Comparison of ENCODE assay signal across 25 mouse cellular contexts in genomic region chr3:21854340-21854739, GRCm38 (mm10).
"Had no signal": no experiment of that assay in that cellular context is flagged by ENCODE, and none has a peak within 500 bp of the region (broad histone marks: within the 10 kb centered on the region; RNA-seq: fewer than 3 reads in every experiment).

No protein-coding gene starts in this region.

- H3K36me3 ChIP-seq: heart, embryonic 10.5 days; heart, embryonic 12.5 days; hindbrain, embryonic 13.5 days; hindbrain, embryonic 15.5 days; kidney, embryonic 15.5 days; limb, embryonic 13.5 days; limb, embryonic 15.5 days; liver, embryonic 12.5 days had no signal

- H3K9ac ChIP-seq: heart, embryonic 12.5 days; hindbrain, embryonic 13.5 days; hindbrain, embryonic 15.5 days; kidney, embryonic 15.5 days; limb, embryonic 13.5 days; limb, embryonic 15.5 days; liver, embryonic 12.5 days had no signal

- DNase-seq: gastrocnemius, adult 2 months; gastrocnemius, postnatal 14 days; gastrocnemius, postnatal 36 days; heart, adult 18-20 months; heart, postnatal 14 days; heart, postnatal 36 days; kidney, adult 11 months; kidney, adult 2 months; kidney, adult 9 months; kidney, postnatal 14 days; kidney, postnatal 36 days; layer of hippocampus, adult 9-11 months; layer of hippocampus, postnatal 36 days; left cerebral cortex, postnatal 4 days had no signal

- H3K27me3 ChIP-seq: heart, embryonic 12.5 days; hindbrain, embryonic 13.5 days; hindbrain, embryonic 15.5 days; kidney, embryonic 15.5 days; limb, embryonic 13.5 days; limb, embryonic 15.5 days; liver, embryonic 12.5 days had no signal

- H3K4me3 ChIP-seq: gastrocnemius, adult 2 months; heart, embryonic 10.5 days; heart, embryonic 12.5 days; hindbrain, embryonic 13.5 days; hindbrain, embryonic 15.5 days; kidney, embryonic 15.5 days; limb, embryonic 13.5 days; limb, embryonic 15.5 days; liver, embryonic 12.5 days had no signal

- H3K9me3 ChIP-seq: heart, embryonic 10.5 days; heart, embryonic 12.5 days; hindbrain, embryonic 13.5 days; hindbrain, embryonic 15.5 days; kidney, embryonic 15.5 days; limb, embryonic 13.5 days; limb, embryonic 15.5 days; liver, embryonic 12.5 days had no signal

- ATAC-seq: hindbrain, postnatal 0 days; intestine, embryonic 16.5 days; liver, embryonic 12.5 days had no signal

- H3K27ac ChIP-seq: gastrocnemius, adult 2 months; heart, embryonic 10.5 days; hindbrain, embryonic 13.5 days; hindbrain, embryonic 15.5 days; hindbrain, postnatal 0 days; kidney, embryonic 15.5 days; kidney, postnatal 0 days; limb, embryonic 13.5 days; limb, embryonic 15.5 days; liver, embryonic 12.5 days had no signal

- H3K4me1 ChIP-seq: heart, embryonic 12.5 days; hindbrain, embryonic 13.5 days; hindbrain, embryonic 15.5 days; kidney, embryonic 15.5 days; limb, embryonic 13.5 days; limb, embryonic 15.5 days; liver, embryonic 12.5 days had no signal
